Mouse (Mus musculus): ENCODE results near the gene Patl2.

GRCm38 (mm10) chr2:122201501-122201900 lies 15.5 kb upstream of the Patl2 start:
- TF ChIP-seq GATA1 (IDR thresholded peaks at IDR 0.05; ENCODE audit: borderline replicate concordance, low read length) (no peak), TAL1 (conservative IDR thresholded peaks at IDR 0.05; ENCODE audit: low read depth, low read length) (no peak), CTCF (IDR thresholded peaks at IDR 0.05; ENCODE audit: low read depth, low read length) (no peak), GATA2 (IDR thresholded peaks at IDR 0.05; ENCODE audit: borderline replicate concordance, low read depth, low read length) (no peak), POLR2AphosphoS5 (IDR thresholded peaks at IDR 0.05; ENCODE audit: insufficient replicate concordance, low read depth, low read length) (no peak)

Data from G1E (cell line).